Comparison of ENCODE assay signal across 9 mouse cellular contexts in the genomic region with DNA sequence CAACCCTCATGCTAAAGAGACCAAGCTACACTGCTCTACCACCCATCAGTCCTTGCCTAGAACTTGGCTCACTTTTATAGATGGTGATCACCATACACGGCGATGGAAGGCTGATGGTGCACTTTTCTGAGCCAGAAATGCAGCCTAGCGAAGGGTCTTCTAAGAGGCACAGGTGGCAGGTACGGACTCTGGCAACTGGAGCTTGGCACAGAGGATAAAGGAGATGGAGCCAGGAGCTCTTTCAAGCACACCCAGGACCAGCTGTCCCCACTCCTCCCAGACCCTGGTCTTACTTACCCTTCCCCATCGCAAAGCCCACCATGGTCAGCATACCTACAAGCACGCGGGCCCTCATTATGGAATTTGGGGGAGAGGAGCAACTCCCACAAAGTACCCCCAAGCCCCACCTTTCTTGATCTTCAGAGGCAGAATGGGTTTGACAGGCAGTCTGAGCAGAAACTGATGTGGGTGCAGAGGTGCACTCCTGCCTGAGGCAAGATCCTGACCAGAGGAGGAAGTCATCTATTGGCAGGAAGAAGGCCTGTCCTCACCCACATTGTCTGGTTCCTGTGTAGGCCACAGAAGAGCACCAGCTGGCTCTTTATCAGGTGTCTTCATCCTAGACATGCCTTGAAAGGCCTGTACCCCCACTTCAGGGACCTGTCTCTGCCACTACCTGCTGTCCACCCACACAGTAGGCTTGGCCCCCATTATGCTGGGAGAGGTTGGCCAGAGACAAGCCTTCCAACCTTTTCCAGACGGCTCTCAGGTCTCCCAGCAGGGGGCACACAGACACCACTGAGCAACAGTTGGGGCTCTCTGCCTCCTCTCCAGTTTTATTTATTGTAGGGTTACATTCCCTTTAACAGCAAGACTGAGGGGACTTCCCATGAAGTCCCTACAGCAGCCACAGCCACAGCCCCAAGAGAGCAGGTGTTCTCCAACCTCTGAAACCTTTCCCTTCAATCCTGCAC. TPM values are rescaled to one million over a fixed set of nuclear protein-coding genes. Genes with fewer than 3 reads are reported as not detected.
DNase-seq lines count a peak whose midpoint lies in the region; ATAC-seq and TF ChIP-seq lines count a peak whose summit lies in the region.
"Had no signal": no experiment of that assay in that cellular context is flagged by ENCODE, and none has a peak within 500 bp of the region (broad histone marks: within the 10 kb centered on the region; RNA-seq: fewer than 3 reads in every experiment).

Gene Ly6g5b, minus strand, starts transcription at position 383 of the 974 bp plus-strand sequence.

- H3K4me1 ChIP-seq in forebrain, embryonic 14.5 days (ENCODE audit: control insufficient read depth, insufficient read depth, low read length) = peaks cover 5% of the 10 kb centered on the region

- no peaks in the 10 kb centered on the region for H3K9me3 ChIP-seq in forebrain, embryonic 14.5 days (replicated peaks; ENCODE audit: control insufficient read depth, low read length)
- H3K9me3 ChIP-seq: embryonic facial prominence, embryonic 15.5 days had no signal

- ATAC-seq in forebrain, embryonic 14.5 days = no peak

- peaks cover 2% of the 10 kb centered on the region; the same call in 1 of the 2 replicates for H3K36me3 ChIP-seq in splenic B cell, adult 2 months (ENCODE audit: control insufficient read depth, insufficient read depth, low read length, poor library complexity, severe bottlenecking)
- H3K36me3 ChIP-seq in forebrain, embryonic 14.5 days (ENCODE audit: control insufficient read depth, insufficient read depth, low read length) = peaks cover 59% of the 10 kb centered on the region

- TF ChIP-seq CTCF in left cerebral cortex, adult 2 months (IDR thresholded peaks at IDR 0.05) = peak; percentile 40

- H3K4me3 ChIP-seq in left cerebral cortex, adult 2 months = no peak within 1 kb of the TSS
- no peak within 1 kb of the TSS for H3K4me3 ChIP-seq in forebrain, embryonic 14.5 days (ENCODE audit: low read depth, low read length)
- H3K4me3 ChIP-seq: embryonic facial prominence, embryonic 15.5 days had no signal

- no peaks in the 10 kb centered on the region for H3K27me3 ChIP-seq in splenic B cell, adult 2 months (ENCODE audit: control insufficient read depth, insufficient read depth, low read length, poor library complexity, severe bottlenecking)
- no peaks in the 10 kb centered on the region for H3K27me3 ChIP-seq in forebrain, embryonic 14.5 days (replicated peaks; ENCODE audit: control insufficient read depth, insufficient read depth, low read length)
- H3K27me3 ChIP-seq: embryonic facial prominence, embryonic 15.5 days had no signal

- intact Hi-C loops in left cerebral cortex, adult 2 months (cut with DNase I) = no loop called here
- intact Hi-C loops in left cerebral cortex, postnatal 36 days (cut with DNase I) = no loop called here
- intact Hi-C loops in heart, postnatal 36 days (cut with DNase I) = no loop called here

- no peak within 1 kb of the TSS for H3K4me2 ChIP-seq in forebrain, embryonic 14.5 days (ENCODE audit: low read length)
- H3K4me2 ChIP-seq: embryonic facial prominence, embryonic 15.5 days had no signal

- H3K27ac ChIP-seq in left cerebral cortex, adult 2 months = no peak within 1 kb of the TSS
- no peak within 1 kb of the TSS for H3K27ac ChIP-seq in forebrain, embryonic 14.5 days (ENCODE audit: low read depth, low read length)
- H3K27ac ChIP-seq: embryonic facial prominence, embryonic 15.5 days had no signal

- peak; percentile 63 for DNase-seq in adrenal gland, postnatal 14 days
- no peak for DNase-seq in adrenal gland, adult 2 months
- DNase-seq in left cerebral cortex, adult 2 months (ENCODE audit: extremely low spot score in 1 of 2, low spot score in 2 of 2) = no peak
- no peak for DNase-seq in left cerebral cortex, postnatal 36 days (ENCODE audit: low spot score in 2 of 2)
- peak; percentile 73 for DNase-seq in induced T-regulatory cell, adult 2 months (ENCODE audit: low read depth)
- peak; percentile 62 for DNase-seq in splenic B cell, adult 2 months (ENCODE audit: low read depth, low spot score)
- no peak for DNase-seq in heart, postnatal 36 days
- no peak for DNase-seq in forebrain, embryonic 14.5 days (ENCODE audit: low spot score)

- WGBS in forebrain, embryonic 14.5 days = 85% methylated on average over 8 of the region's 8 CpGs

- no peak within 1 kb of the TSS for H3K9ac ChIP-seq in forebrain, embryonic 14.5 days (ENCODE audit: low read length)
- H3K9ac ChIP-seq: embryonic facial prominence, embryonic 15.5 days had no signal

RNA-seq across cellular contexts. Expression of gene Ly6g5b, which starts in this region (rescaled TPM):
- total RNA-seq in adrenal gland, postnatal 14 days (2021) = 0.33 and 1.1 TPM in 2 replicates
- total RNA-seq in adrenal gland, adult 2 months (2021) = under 1 TPM; 0.23 to 0.35 TPM
- 0.42 and 0.52 TPM in 2 replicates for polyA plus RNA-seq in adrenal gland, adult 2 months (2012; rRNA removed)
- under 1 TPM; 0.79 TPM for total RNA-seq in left cerebral cortex, adult 2 months (2021)
- total RNA-seq in left cerebral cortex, postnatal 36 days (2021) = under 1 TPM in 1 of 2 experiments, not detected in 1; 0.45 TPM
- not detected for total RNA-seq in heart, postnatal 36 days (2021)
- polyA plus RNA-seq in forebrain, embryonic 14.5 days (2014; fragmentation: Nextera tagmentation; extraction: Ambion mirVana) = 0.89 and 1.1 TPM in 2 replicates

Comparison
In these comparisons a context has a peak if more than half of its experiments do, and no peak if none do; other contexts are left out.
1. DNase-seq: peak in adrenal gland, postnatal 14 days (single experiment), induced T-regulatory cell, adult 2 months (single experiment) and splenic B cell, adult 2 months (single experiment); none in adrenal gland, adult 2 months (single experiment), left cerebral cortex, adult 2 months (0 of 2), left cerebral cortex, postnatal 36 days (0 of 2), heart, postnatal 36 days (0 of 2) and forebrain, embryonic 14.5 days (single experiment).